Mouse (Mus musculus) liver, adult 2 months (tissue): ENCODE measurements at regions not wholly inside any gene's neighbourhood (a gene's known extent, or its start where the extent isn't known, plus 50 kb on each side); places are given as distances from the start of the nearest gene placed in this dataset.

Source experiments
- CTCF ChIP-seq: fragments of 200-500 bp; IDR thresholded peaks from 2 replicates; pipeline ENCODE4 v1.5.1; 2011; ENCODE audit warnings: low read depth, low read length, control low read depth
- POLR2A ChIP-seq: fragments of 200-500 bp; IDR thresholded peaks from 2 replicates; pipeline ENCODE4 v1.6.1; 2011; ENCODE audit warnings: low read length, control low read depth; ENCODE audit not compliant: insufficient read depth; ENCODE audit errors: extremely low read depth

- TF ChIP-seq POLR2A, result no peak
- no peak for TF ChIP-seq CTCF
These were observed 177.6 kb upstream of the Msl3l2 start for GRCm38 (mm10) chr10:55929100-55929499.
